Mouse (Mus musculus) C2C12 (cell line): ENCODE data around the gene Olfr519.

Source experiments
- CEBPB ChIP-seq: IDR thresholded peaks from one replicate; pipeline ENCODE4 v1.6.1; 2011; ENCODE audit warnings: low read depth, mild to moderate bottlenecking, control low read depth, moderate library complexity
- CTCF ChIP-seq: IDR thresholded peaks from one replicate; pipeline ENCODE4 v1.5.1; 2011; ENCODE audit not compliant: control insufficient read depth, insufficient read depth, insufficient read length
- FOSL1 ChIP-seq: IDR thresholded peaks from one replicate; pipeline ENCODE4 v1.8.0; 2011; ENCODE audit warnings: mild to moderate bottlenecking, low read length; ENCODE audit not compliant: poor library complexity, insufficient read depth, severe bottlenecking
- MAX ChIP-seq: IDR thresholded peaks from one replicate; pipeline ENCODE4 v1.6.1; 2011; ENCODE audit warnings: mild to moderate bottlenecking, control low read depth
- MYOD1 ChIP-seq: IDR thresholded peaks from one replicate; pipeline ENCODE4 v1.6.1; 2011; ENCODE audit warnings: low read depth; ENCODE audit not compliant: control insufficient read depth, insufficient read length
- USF1 ChIP-seq: IDR thresholded peaks from one replicate; pipeline ENCODE4 v1.6.1; 2011; ENCODE audit warnings: low read depth, mild to moderate bottlenecking, control low read depth, moderate library complexity

DNA sequence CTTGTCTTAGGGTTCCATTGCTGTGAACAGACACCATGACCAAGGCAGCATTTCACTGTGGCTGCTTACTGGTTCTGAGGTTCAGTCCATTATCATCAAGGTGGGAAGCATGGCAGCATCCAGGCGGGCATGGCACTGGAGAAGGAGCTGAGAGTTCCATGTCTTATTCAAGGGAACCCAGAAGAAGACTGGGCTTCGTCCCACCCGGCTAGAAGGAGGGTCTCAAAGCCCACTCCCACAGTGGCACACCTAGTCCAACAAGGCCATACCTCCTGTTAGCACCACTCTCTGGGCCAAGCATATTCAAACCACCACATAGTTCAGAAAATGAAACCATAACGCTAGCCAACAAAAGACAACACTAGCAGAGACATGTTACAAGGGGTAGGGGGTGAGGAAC, 42.4 kb upstream of the Olfr519 start:
- TF ChIP-seq CTCF (no peak), MAX (no peak), USF1 (no peak), FOSL1 (no peak), MYOD1 (no peak), CEBPB (no peak)
